Mouse (Mus musculus): Measurements from ENCODE around the gene Erlin1. TPM values are rescaled to one million over a fixed set of nuclear protein-coding genes. Genes with fewer than 3 reads are reported as not detected.

The Erlin1 gene
- polyA plus RNA-seq (2012; ENCODE audit: low replicate concordance): 5.7 and 8.2 TPM in 2 replicates

DNA sequence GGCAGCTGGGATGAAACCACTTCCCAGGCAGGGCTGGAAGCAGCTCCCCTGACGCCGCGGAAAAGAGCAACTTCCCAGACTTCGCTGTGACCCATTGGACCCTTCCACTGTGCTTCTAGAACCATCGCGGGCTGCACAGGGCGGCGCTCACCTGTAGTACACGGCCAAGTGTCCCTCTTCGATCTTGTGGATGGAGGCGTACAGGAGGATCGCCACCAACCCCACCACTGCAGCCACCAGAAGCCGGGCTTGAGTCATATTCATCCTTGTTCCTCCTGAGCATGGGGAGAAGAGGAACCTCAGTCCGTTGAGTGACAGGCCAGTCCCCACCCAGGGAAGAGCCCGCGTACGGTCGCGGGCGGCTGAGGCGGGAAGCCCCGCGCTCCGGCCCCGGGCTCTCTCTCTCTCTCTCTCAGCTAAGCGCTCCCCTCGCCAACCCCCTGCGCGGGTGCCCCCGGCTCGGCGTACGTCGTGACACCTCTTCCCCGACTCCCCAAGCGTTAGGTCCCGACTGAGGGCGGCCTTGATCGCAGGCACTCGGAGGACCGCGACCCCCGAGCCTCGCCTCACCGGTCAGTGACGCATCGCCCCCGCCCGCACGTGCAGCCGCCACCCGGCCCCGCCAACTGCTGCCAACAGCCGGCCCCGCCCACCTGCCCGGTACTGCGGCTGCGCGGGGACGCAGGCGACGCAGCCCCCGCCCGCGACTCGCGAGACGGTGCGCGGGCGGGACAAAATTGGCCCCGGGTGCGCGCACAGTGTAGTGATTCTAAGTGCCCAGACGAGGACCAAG is at the start of gene Erlin1:
TSS of gene Erlin1 (minus strand) at position 665 of the 793 bp plus-strand sequence.

DNA sequence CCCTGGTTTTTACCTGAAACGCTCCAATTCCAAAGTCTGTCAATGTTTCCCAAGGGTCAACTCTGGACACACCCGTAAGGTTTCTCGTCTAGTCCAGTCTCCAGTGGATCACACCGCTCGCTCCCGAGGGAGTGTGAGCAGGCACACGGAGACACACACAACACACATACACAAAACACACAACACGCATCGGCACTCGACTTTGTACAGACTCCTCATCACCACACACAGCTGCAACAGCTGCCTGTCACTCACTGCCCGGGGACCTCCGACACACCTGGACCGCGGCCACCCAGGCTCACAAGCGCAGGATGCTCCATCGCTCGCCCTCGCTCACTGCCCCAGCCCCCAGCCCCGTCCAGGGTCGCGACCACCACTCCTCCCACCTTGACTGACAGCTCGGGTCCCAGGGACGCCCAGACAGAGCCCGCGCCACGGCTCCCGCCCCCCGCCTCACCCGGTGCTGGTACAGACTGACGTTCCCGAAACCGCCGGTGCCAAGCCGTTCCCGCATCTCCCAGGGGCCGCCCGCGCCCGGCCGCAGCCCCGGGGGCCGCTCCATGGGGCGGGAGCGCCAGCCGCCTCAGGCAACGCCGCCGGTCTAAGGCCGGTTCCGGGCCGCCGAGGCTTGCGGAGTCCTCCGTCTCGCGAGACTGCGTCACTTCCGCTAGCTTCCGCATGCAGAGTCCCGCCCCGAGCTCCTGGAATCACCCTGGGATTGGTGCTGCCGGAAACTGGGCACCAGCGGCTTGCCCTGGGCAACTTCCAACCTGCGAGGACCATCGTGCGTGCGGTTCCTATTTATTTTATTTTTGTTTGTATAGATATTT is 37.5 kb upstream of the Erlin1 start, which contains the start of gene Chuk:
TSS of gene Chuk (minus strand) at position 650 of the 830 bp plus-strand sequence.

DNA sequence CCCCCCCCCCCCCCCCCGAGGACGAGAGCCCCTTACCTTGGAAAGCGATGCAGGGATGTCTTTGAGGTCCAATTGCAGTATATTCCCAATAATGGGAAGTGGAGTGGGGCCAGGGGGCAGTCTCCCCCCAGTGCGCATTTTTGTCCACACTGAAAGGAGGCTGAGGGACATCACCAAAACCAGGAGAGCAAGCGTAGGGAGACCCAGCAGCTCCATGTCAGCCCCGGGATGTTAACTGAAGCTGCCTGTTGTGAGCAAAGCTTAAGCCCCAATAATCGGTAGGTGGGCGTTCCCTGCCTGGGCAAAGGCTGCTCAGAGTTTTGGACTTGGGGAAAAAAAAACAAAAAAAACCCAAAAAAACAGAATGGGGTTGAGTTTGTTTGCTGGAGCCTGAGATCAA is 40.6 kb downstream of the Erlin1 start, which contains the start of gene Cyp2c23:
TSS of gene Cyp2c23 (minus strand) at position 237 of the 400 bp plus-strand sequence.

DNA sequence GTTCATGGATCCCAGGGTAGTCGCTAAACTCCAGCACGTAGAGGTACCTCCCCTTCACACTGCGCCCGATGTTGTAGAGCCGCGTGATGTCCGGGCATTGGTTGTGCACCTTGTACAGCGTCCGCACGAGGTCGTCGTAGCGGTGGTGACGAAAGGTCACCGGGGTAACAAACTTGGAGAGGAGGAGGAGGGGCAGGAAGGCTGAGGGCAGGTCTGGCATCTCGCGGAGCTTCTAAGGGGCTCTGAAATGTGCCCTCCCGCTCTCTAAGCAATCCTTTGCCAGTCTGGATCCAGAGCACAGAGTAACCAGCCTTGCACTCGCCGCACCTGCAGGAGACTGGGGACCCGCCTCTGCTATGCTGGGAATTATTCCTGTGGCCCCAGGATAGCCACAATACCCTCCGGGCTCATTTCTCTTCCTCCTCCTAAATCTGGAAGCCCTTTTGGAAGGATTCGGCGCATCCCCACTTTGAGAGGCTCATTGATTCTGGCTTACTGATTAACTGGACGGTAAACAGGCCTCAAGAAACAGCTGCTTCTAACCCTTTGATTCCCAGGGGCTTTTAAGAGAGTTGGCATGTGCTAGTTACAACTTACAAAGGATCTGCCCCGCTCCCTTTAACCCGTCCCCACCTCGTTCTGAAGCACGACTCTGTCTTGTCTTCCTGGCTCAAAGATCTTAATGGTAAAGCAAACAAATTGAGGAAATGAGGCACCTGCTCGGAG is 83.4 kb downstream of the Erlin1 start, which contains the start of gene Cpn1:
TSS of gene Cpn1 (minus strand) at position 488 of the 726 bp plus-strand sequence.

Other genes starting within 250 kb of the Erlin1 start
- gene Dnmbp, start 129.6 kb downstream of the Erlin1 start, polyA plus RNA-seq (2012; ENCODE audit: low replicate concordance): 5.4 and 10.4 TPM in 2 replicates
- gene Cpn1, start 83.2 kb downstream of the Erlin1 start, polyA plus RNA-seq (2012; ENCODE audit: low replicate concordance): 0.43 and 1.2 TPM in 2 replicates
- gene Cyp2c23, start 40.6 kb downstream of the Erlin1 start, polyA plus RNA-seq (2012; ENCODE audit: low replicate concordance): not detected in 2 replicates
- 15.3 and 38.1 TPM in 2 replicates for gene Chuk, start 37.7 kb upstream of the Erlin1 start, polyA plus RNA-seq (2012; ENCODE audit: low replicate concordance)
- gene Cwf19l1, start 66.1 kb upstream of the Erlin1 start, polyA plus RNA-seq (2012; ENCODE audit: low replicate concordance): 3.5 and 7.9 TPM in 2 replicates
- 80.9 and 191 TPM in 2 replicates for gene Bloc1s2, start 76.7 kb upstream of the Erlin1 start, polyA plus RNA-seq (2012; ENCODE audit: low replicate concordance)
- gene Pkd2l1, start 122.7 kb upstream of the Erlin1 start, polyA plus RNA-seq (2012; ENCODE audit: low replicate concordance): not detected in 2 replicates
- gene Scd3, start 133.5 kb upstream of the Erlin1 start, polyA plus RNA-seq (2012; ENCODE audit: low replicate concordance): not detected in 2 replicates
- gene Scd2, start 223.9 kb upstream of the Erlin1 start, polyA plus RNA-seq (2012; ENCODE audit: low replicate concordance): 3.6 and 9.1 TPM in 2 replicates